Comparison of ENCODE assay signal across 11 mouse cellular contexts in the genomic region with DNA sequence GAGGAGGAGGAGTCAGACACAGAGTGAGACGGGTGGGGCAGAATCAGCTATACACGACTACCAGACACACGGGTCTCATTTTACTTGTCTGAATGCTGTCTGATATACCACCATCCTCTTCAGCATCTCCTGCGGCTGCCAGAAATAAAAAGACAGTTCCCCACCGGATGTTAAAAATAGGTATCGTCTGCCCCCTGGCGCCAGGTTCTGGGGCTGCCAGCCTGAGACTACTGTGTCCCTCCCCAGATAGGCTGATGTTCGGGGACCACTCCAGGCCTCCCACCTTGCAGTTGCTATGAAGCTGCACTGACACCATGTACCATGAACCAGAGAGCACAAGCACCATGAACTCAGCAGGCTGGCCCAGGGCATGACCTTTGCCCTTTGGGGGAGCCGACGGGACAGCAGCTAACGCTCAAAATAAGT. TPM values are rescaled to one million over a fixed set of nuclear protein-coding genes. Genes with fewer than 3 reads are reported as not detected.
A peak's percentile ranks its signal among the peaks of the same experiment; 100 is the strongest.
DNase-seq lines count a peak whose midpoint lies in the region; ATAC-seq and TF ChIP-seq lines count a peak whose summit lies in the region.
"Had no signal": no experiment of that assay in that cellular context is flagged by ENCODE, and none has a peak within 500 bp of the region (broad histone marks: within the 10 kb centered on the region; RNA-seq: fewer than 3 reads in every experiment).

No protein-coding gene starts in this region.

- H3K4me3 ChIP-seq in lung, embryonic 14.5 days (ENCODE audit: low read depth, low read length) = no peak overlapping the region
- H3K4me3 ChIP-seq in embryonic facial prominence, embryonic 11.5 days (ENCODE audit: low read depth, low read length) = no peak overlapping the region
- no peak overlapping the region for H3K4me3 ChIP-seq in hindbrain, embryonic 11.5 days (ENCODE audit: low read depth, low read length)
- no peak overlapping the region for H3K4me3 ChIP-seq in limb, embryonic 11.5 days (ENCODE audit: low read depth, low read length)
- H3K4me3 ChIP-seq: embryonic facial prominence, embryonic 13.5 days; liver, embryonic 13.5 days had no signal

- 40% methylated on average over 11 of the region's 11 CpGs for WGBS in lung, embryonic 14.5 days
- 37% methylated on average over 11 of the region's 11 CpGs for WGBS in embryonic facial prominence, embryonic 11.5 days
- 49% methylated on average over 11 of the region's 11 CpGs for WGBS in hindbrain, embryonic 11.5 days
- WGBS in limb, embryonic 11.5 days = 43% methylated on average over 11 of the region's 11 CpGs

- ATAC-seq in lung, embryonic 14.5 days (ENCODE audit: insufficient read depth) = no peak; the same call in 1 of the 2 replicates
- no peak for ATAC-seq in embryonic facial prominence, embryonic 11.5 days (replicated peaks; ENCODE audit: insufficient number of reproducible peaks, low FRiP score, low TSS enrichment, low read depth)
- ATAC-seq in hindbrain, embryonic 11.5 days (ENCODE audit: low FRiP score) = no peak
- ATAC-seq in limb, embryonic 11.5 days (ENCODE audit: insufficient number of reproducible peaks, low FRiP score, low TSS enrichment, low read depth) = no peak

- peak; percentile 67 for TF ChIP-seq CTCF in lung, embryonic 14.5 days (IDR thresholded peaks at IDR 0.05; ENCODE audit: low read depth)

- no peaks in the 10 kb centered on the region for H3K9me3 ChIP-seq in lung, embryonic 14.5 days (ENCODE audit: low read depth, low read length)
- H3K9me3 ChIP-seq in embryonic facial prominence, embryonic 11.5 days (replicated peaks; ENCODE audit: control insufficient read depth, low read length) = no peaks in the 10 kb centered on the region
- no peaks in the 10 kb centered on the region for H3K9me3 ChIP-seq in hindbrain, embryonic 11.5 days (ENCODE audit: control insufficient read depth, low read length)
- no peaks in the 10 kb centered on the region for H3K9me3 ChIP-seq in limb, embryonic 11.5 days (ENCODE audit: control insufficient read depth, low read length)
- H3K9me3 ChIP-seq: embryonic facial prominence, embryonic 13.5 days; liver, embryonic 13.5 days had no signal

- no peaks in the 10 kb centered on the region for H3K36me3 ChIP-seq in lung, embryonic 14.5 days (ENCODE audit: insufficient read depth)
- no peaks in the 10 kb centered on the region for H3K36me3 ChIP-seq in embryonic facial prominence, embryonic 11.5 days (replicated peaks; ENCODE audit: control insufficient read depth, insufficient read depth, low read depth, low read length)
- no peaks in the 10 kb centered on the region for H3K36me3 ChIP-seq in hindbrain, embryonic 11.5 days (ENCODE audit: control insufficient read depth, insufficient read depth, low read length)
- H3K36me3 ChIP-seq in limb, embryonic 11.5 days (ENCODE audit: control insufficient read depth, insufficient read depth, low read length) = no peaks in the 10 kb centered on the region
- H3K36me3 ChIP-seq: embryonic facial prominence, embryonic 13.5 days; liver, embryonic 13.5 days had no signal

- peak; percentile 71 for DNase-seq in lung, embryonic 14.5 days
- DNase-seq in lung, postnatal 25 days (ENCODE audit: low spot score) = no peak
- DNase-seq in adrenal gland, postnatal 36 days = peak; percentile 28 to 50
- peak; percentile 61 for DNase-seq in embryonic facial prominence, embryonic 11.5 days (ENCODE audit: low spot score)
- DNase-seq in hindbrain, embryonic 11.5 days (ENCODE audit: low spot score) = peak; percentile 67
- peak; percentile 68 for DNase-seq in limb, embryonic 11.5 days (ENCODE audit: low spot score)
- DNase-seq in right cerebral cortex, postnatal 10 days (ENCODE audit: low spot score in 2 of 2) = peak; percentile 67 to 81
- DNase-seq in ovary, postnatal 14 days (ENCODE audit: low spot score) = no peak
- DNase-seq: liver, embryonic 13.5 days had no signal

- H3K4me1 ChIP-seq in lung, embryonic 14.5 days (ENCODE audit: insufficient read depth) = no peaks in the 10 kb centered on the region
- no peaks in the 10 kb centered on the region for H3K4me1 ChIP-seq in embryonic facial prominence, embryonic 11.5 days (ENCODE audit: control insufficient read depth, insufficient read depth, low read length)
- H3K4me1 ChIP-seq in hindbrain, embryonic 11.5 days (replicated peaks; ENCODE audit: control insufficient read depth, insufficient read depth, low read length) = no peaks in the 10 kb centered on the region
- 0 out of 2 replicates have a peak, but pooled peaks cover 3% of the 10 kb centered on the region for H3K4me1 ChIP-seq in limb, embryonic 11.5 days (ENCODE audit: control insufficient read depth, insufficient read depth, low read length)
- H3K4me1 ChIP-seq: liver, embryonic 13.5 days had no signal

- no peaks in the 10 kb centered on the region for H3K27me3 ChIP-seq in lung, embryonic 14.5 days (ENCODE audit: insufficient read depth, low read length)
- H3K27me3 ChIP-seq in embryonic facial prominence, embryonic 11.5 days (ENCODE audit: control insufficient read depth, insufficient read depth, low read length) = no peaks in the 10 kb centered on the region
- no peaks in the 10 kb centered on the region for H3K27me3 ChIP-seq in hindbrain, embryonic 11.5 days (ENCODE audit: control insufficient read depth, insufficient read depth, low read length)
- H3K27me3 ChIP-seq in limb, embryonic 11.5 days (ENCODE audit: control insufficient read depth, insufficient read depth, low read length) = no peaks in the 10 kb centered on the region
- H3K27me3 ChIP-seq: embryonic facial prominence, embryonic 13.5 days had no signal

- H3K4me2 ChIP-seq in lung, embryonic 14.5 days = no peak overlapping the region
- no peak overlapping the region for H3K4me2 ChIP-seq in embryonic facial prominence, embryonic 11.5 days (ENCODE audit: low read depth, low read length)
- no peak overlapping the region for H3K4me2 ChIP-seq in hindbrain, embryonic 11.5 days (replicated peaks; ENCODE audit: low read depth, low read length)
- no peak overlapping the region for H3K4me2 ChIP-seq in limb, embryonic 11.5 days (ENCODE audit: low read depth, severe bottlenecking)
- H3K4me2 ChIP-seq: embryonic facial prominence, embryonic 13.5 days; liver, embryonic 13.5 days had no signal

- H3K27ac ChIP-seq in lung, embryonic 14.5 days (ENCODE audit: low read depth) = no peak overlapping the region
- H3K27ac ChIP-seq in embryonic facial prominence, embryonic 11.5 days (replicated peaks; ENCODE audit: low read depth, low read length) = no peak overlapping the region
- no peak overlapping the region for H3K27ac ChIP-seq in hindbrain, embryonic 11.5 days (ENCODE audit: low read depth, low read length)
- no peak overlapping the region for H3K27ac ChIP-seq in limb, embryonic 11.5 days (replicated peaks; ENCODE audit: low read depth, low read length)
- H3K27ac ChIP-seq: embryonic facial prominence, embryonic 13.5 days; liver, embryonic 13.5 days had no signal

- no peak overlapping the region for H3K9ac ChIP-seq in lung, embryonic 14.5 days
- no peak overlapping the region for H3K9ac ChIP-seq in embryonic facial prominence, embryonic 11.5 days (replicated peaks; ENCODE audit: low read length)
- no peak overlapping the region for H3K9ac ChIP-seq in hindbrain, embryonic 11.5 days (ENCODE audit: low read depth, low read length)
- H3K9ac ChIP-seq in limb, embryonic 11.5 days (ENCODE audit: low read length) = no peak overlapping the region
- H3K9ac ChIP-seq: embryonic facial prominence, embryonic 13.5 days; liver, embryonic 13.5 days had no signal

RNA-seq across cellular contexts. Expression of a gene that starts 24.2 kb away (rescaled TPM):
- 0.32 and 0.64 TPM in 2 replicates for polyA plus RNA-seq in lung, embryonic 14.5 days (2014; fragmentation: Nextera tagmentation; extraction: Ambion mirVana)
- total RNA-seq in adrenal gland, postnatal 36 days (2021) = 1 to 10 TPM; 1.6 to 1.7 TPM
- polyA plus RNA-seq in embryonic facial prominence, embryonic 11.5 days (2014; fragmentation: Nextera tagmentation; extraction: Ambion mirVana) = 0.20 and 0.96 TPM in 2 replicates
- 1.4 and 1.8 TPM in 2 replicates for polyA plus RNA-seq in hindbrain, embryonic 11.5 days (2014; fragmentation: Nextera tagmentation; extraction: Ambion mirVana)
- 0.77 and 0.82 TPM in 2 replicates for polyA plus RNA-seq in limb, embryonic 11.5 days (2014; fragmentation: Nextera tagmentation; extraction: Ambion mirVana)

RNA-seq across cellular contexts. Expression of a gene that starts 34.2 kb away (rescaled TPM):
- 0.22 and 0.88 TPM in 2 replicates for polyA plus RNA-seq in lung, embryonic 14.5 days (2014; fragmentation: Nextera tagmentation; extraction: Ambion mirVana)
- 1 to 10 TPM; 2.8 to 3.2 TPM for total RNA-seq in adrenal gland, postnatal 36 days (2021)
- 2.9 and 3.5 TPM in 2 replicates for polyA plus RNA-seq in embryonic facial prominence, embryonic 11.5 days (2014; fragmentation: Nextera tagmentation; extraction: Ambion mirVana)
- 3.0 and 3.4 TPM in 2 replicates for polyA plus RNA-seq in hindbrain, embryonic 11.5 days (2014; fragmentation: Nextera tagmentation; extraction: Ambion mirVana)
- 3.4 and 3.6 TPM in 2 replicates for polyA plus RNA-seq in limb, embryonic 11.5 days (2014; fragmentation: Nextera tagmentation; extraction: Ambion mirVana)
- polyA plus RNA-seq: liver, embryonic 13.5 days had no signal

RNA-seq across cellular contexts. Expression of a gene that starts 36.7 kb away (rescaled TPM):
- polyA plus RNA-seq in lung, embryonic 14.5 days (2014; fragmentation: Nextera tagmentation; extraction: Ambion mirVana) = not detected in 2 replicates
- total RNA-seq in adrenal gland, postnatal 36 days (2021) = 1 to 10 TPM in 1 of 2 experiments, not detected in 1; 2.9 TPM
- polyA plus RNA-seq in embryonic facial prominence, embryonic 11.5 days (2014; fragmentation: Nextera tagmentation; extraction: Ambion mirVana) = 0.17 and 0.21 TPM in 2 replicates
- polyA plus RNA-seq in hindbrain, embryonic 11.5 days (2014; fragmentation: Nextera tagmentation; extraction: Ambion mirVana) = 0.45 and 0.71 TPM in 2 replicates
- 0.09 TPM in 1 of 2 replicates, not detected in the other for polyA plus RNA-seq in limb, embryonic 11.5 days (2014; fragmentation: Nextera tagmentation; extraction: Ambion mirVana)
- polyA plus RNA-seq: liver, embryonic 13.5 days; stomach, embryonic 14.5 days had no signal

Comparison
In these comparisons a context has a peak if more than half of its experiments do, and no peak if none do; other contexts are left out.
1. DNase-seq: peak in lung, embryonic 14.5 days (single experiment), adrenal gland, postnatal 36 days (2 of 2), embryonic facial prominence, embryonic 11.5 days (single experiment), hindbrain, embryonic 11.5 days (single experiment), limb, embryonic 11.5 days (single experiment) and right cerebral cortex, postnatal 10 days (2 of 2); none in lung, postnatal 25 days (single experiment) and ovary, postnatal 14 days (single experiment).